Mouse (Mus musculus) liver, embryonic 14.5 days (tissue): ENCODE measurements around the gene Trim37.

ENCODE experiments used
- CTCF ChIP-seq: IDR thresholded peaks from 2 replicates; pipeline ENCODE4 v1.5.1; 2016; ENCODE audit warnings: antibody characterized with exemption, low read depth, control low read depth
- EP300 ChIP-seq: IDR thresholded peaks from 2 replicates; pipeline ENCODE4 v1.6.1; 2016; ENCODE audit warnings: antibody characterized with exemption, low read depth

DNA sequence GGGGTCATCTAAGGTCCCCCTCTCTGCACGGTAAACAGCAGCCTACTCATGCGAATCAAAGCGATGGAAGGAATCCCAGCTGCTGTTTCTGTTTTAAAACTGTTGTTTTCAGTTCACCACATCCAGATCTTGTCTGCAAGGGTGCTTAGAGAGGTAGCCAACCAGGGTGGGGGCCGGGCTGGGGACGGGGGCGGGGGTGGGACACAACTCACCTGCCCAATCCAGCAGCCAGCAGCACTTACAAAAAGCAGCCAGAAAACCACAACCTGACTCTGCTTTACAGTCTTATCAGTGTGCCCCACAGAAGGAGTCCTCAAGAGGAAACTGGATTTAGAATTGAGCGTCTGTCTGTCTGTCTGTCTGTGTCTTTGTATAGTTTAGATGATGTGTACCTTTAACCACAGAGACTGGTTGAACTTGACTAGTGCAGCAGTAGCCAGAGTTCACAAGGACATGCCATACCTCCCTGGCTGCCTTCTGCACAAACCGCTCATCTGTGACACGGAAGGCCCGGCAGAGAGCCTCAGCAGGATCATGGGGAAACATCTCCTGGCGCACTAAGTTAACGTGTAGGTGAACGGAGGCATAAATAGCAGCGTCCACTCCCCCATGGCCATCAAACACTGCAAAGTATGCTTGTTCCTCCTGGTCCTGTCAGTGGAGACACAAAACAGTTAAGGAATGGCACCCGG is 113.4 kb downstream of the Trim37 start:
- TF ChIP-seq CTCF (no peak), EP300 (no peak)
